Mouse (Mus musculus) midbrain, embryonic 11.5 days (tissue): ENCODE data around the gene Efna1. TPM values are rescaled to one million over a fixed set of nuclear protein-coding genes. Genes with fewer than 3 reads are reported as not detected.

Experiments
- ATAC-seq: fragments of 200-750 bp; cut with Nextera tagmentation; 2 replicates; pipeline ENCODE4 v1.8.0; 2017; ENCODE audit warnings: moderate TSS enrichment, moderate library complexity; ENCODE audit not compliant: low FRiP score
- DNase-seq: peaks from one replicate; pipeline ENCODE4 v3.0.0; 2015; ENCODE audit warnings: low spot score; ENCODE audit errors: missing footprints
- H3K27ac ChIP-seq: fragments of 300-500 bp; sonication (generic); 2 replicates; pipeline ENCODE4 v1.5.1; 2014; ENCODE audit warnings: low read depth, low read length
- H3K27me3 ChIP-seq: fragments of 300-500 bp; sonication (generic); 2 replicates; pipeline ENCODE4 v1.6.1; 2014; ENCODE audit warnings: mild to moderate bottlenecking, low read length, moderate library complexity, mixed read lengths; ENCODE audit not compliant: control insufficient read depth, insufficient read depth
- H3K36me3 ChIP-seq: fragments of 300-500 bp; sonication (generic); 2 replicates; pipeline ENCODE4 v1.6.1; 2014; ENCODE audit warnings: mild to moderate bottlenecking, low read length, moderate library complexity, mixed read lengths; ENCODE audit not compliant: control insufficient read depth, insufficient read depth
- H3K4me1 ChIP-seq: fragments of 300-500 bp; sonication (generic); 2 replicates; pipeline ENCODE4 v1.6.1; 2014; ENCODE audit warnings: low read length; ENCODE audit not compliant: control insufficient read depth, insufficient read depth
- H3K4me2 ChIP-seq: fragments of 300-500 bp; sonication (generic); 2 replicates; pipeline ENCODE4 v1.6.1; 2014; ENCODE audit warnings: mild to moderate bottlenecking, moderate library complexity
- H3K4me3 ChIP-seq: fragments of 300-500 bp; sonication (generic); 2 replicates; pipeline ENCODE4 v1.5.1; 2014; ENCODE audit warnings: low read depth, low read length
- H3K9ac ChIP-seq: fragments of 300-500 bp; sonication (generic); 2 replicates; pipeline ENCODE4 v1.6.1; 2014; ENCODE audit warnings: low read length
- H3K9me3 ChIP-seq: fragments of 300-500 bp; sonication (generic); 2 replicates; pipeline ENCODE4 v1.6.1; 2016; ENCODE audit warnings: low read length; ENCODE audit not compliant: control insufficient read depth
- WGBS: fragments of 180-500 bp; shearing (Covaris S2); extraction: QIAGEN DNeasy Blood & Tissue Kit; methylation state at CpG from one replicate; pipeline ENCODE4 v1.1.7; 2014; 5-methylcytosine and 5-hydroxymethylcytosine counted together
- polyA plus RNA-seq: library from polyadenylated mRNA; unstranded; fragments of >200 nt; fragmentation: Nextera tagmentation; extraction: Ambion mirVana; gene quantifications from 2 replicates; pipeline ENCODE4 v1.2.1, GENCODE M21; 2014

The Efna1 gene
- polyA plus RNA-seq, 1 experiment from 2014 or later, result 12.5 TPM

GRCm38 (mm10) chr3:89320581-89321182 lies 39.7 kb upstream of the Efna1 start:
- DNase-seq, result peak; percentile 95
- ATAC-seq, result peak; percentile 17
- Histone ChIP-seq H3K27me3 (peaks cover 70% of the 10 kb centered on the region), H3K36me3 (no peaks in the 10 kb centered on the region), H3K4me1 (peaks cover 47% of the 10 kb centered on the region), H3K9me3 (no peaks in the 10 kb centered on the region), H3K4me3 (peak overlapping the region; percentile 52), H3K9ac (peak overlapping the region; percentile 64), H3K4me2 (peak overlapping the region; percentile 95), H3K27ac (peak overlapping the region; percentile 59)
- 1% methylated on average over 41 of the region's 41 CpGs for WGBS

GRCm38 (mm10) chr3:89319591-89320350 lies 38.8 kb upstream of the Efna1 start:
- ATAC-seq (no peak), DNase-seq (peak; percentile 93)
- H3K9me3 ChIP-seq, result no peaks in the 10 kb centered on the region
- H3K27me3 ChIP-seq, result peaks cover 71% of the 10 kb centered on the region
- H3K4me3 ChIP-seq, result peak overlapping the region; percentile 34
- H3K36me3 ChIP-seq, result no peaks in the 10 kb centered on the region
- whole genome bisulfite sequencing, result 4% methylated on average over 58 of the region's 58 CpGs
- H3K9ac ChIP-seq, result peak overlapping the region; percentile 52
- peaks cover 56% of the 10 kb centered on the region for H3K4me1 ChIP-seq
- peak overlapping the region; percentile 95 for H3K4me2 ChIP-seq
- no peak overlapping the region; the same call in 1 of the 2 replicates for H3K27ac ChIP-seq

- Histone ChIP-seq H3K9me3 (no peaks in the 10 kb centered on the region), H3K27me3 (peaks cover 71% of the 10 kb centered on the region), H3K4me2 (peak overlapping the region; percentile 95), H3K4me3 (peak overlapping the region; percentile 34), H3K36me3 (no peaks in the 10 kb centered on the region), H3K9ac (peak overlapping the region; percentile 52; the same call in 1 of the 2 replicates), H3K27ac (no peak overlapping the region; the same call in 1 of the 2 replicates), H3K4me1 (peaks cover 56% of the 10 kb centered on the region)
- WGBS, result 8% methylated on average over 21 of the region's 21 CpGs
- DNase-seq, result no peak
- no peak for ATAC-seq
These were observed 38.1 kb upstream of the Efna1 start for GRCm38 (mm10) chr3:89318971-89319590.

GRCm38 (mm10) chr3:89318316-89318715 lies 37.4 kb upstream of the Efna1 start:
- Histone ChIP-seq H3K9me3 (no peaks in the 10 kb centered on the region), H3K4me3 (no peak overlapping the region), H3K9ac (no peak overlapping the region), H3K4me2 (no peak overlapping the region), H3K27me3 (peaks cover 71% of the 10 kb centered on the region), H3K36me3 (no peaks in the 10 kb centered on the region), H3K27ac (no peak overlapping the region), H3K4me1 (peaks cover 56% of the 10 kb centered on the region)
- DNase-seq (no peak), ATAC-seq (no peak)
- WGBS, result 71% methylated on average over 8 of the region's 8 CpGs

GRCm38 (mm10) chr3:89317246-89317645 lies 36.3 kb upstream of the Efna1 start:
- H3K27ac ChIP-seq, result no peak overlapping the region

GRCm38 (mm10) chr3:89316833-89317232 lies 35.9 kb upstream of the Efna1 start:
- Histone ChIP-seq H3K27ac (no peak overlapping the region), H3K4me1 (peaks cover 48% of the 10 kb centered on the region), H3K9me3 (no peaks in the 10 kb centered on the region), H3K27me3 (peaks cover 58% of the 10 kb centered on the region), H3K4me2 (peak overlapping the region; percentile 17; the same call in 1 of the 2 replicates), H3K4me3 (no peak overlapping the region), H3K36me3 (no peaks in the 10 kb centered on the region), H3K9ac (no peak overlapping the region)
- ATAC-seq, result peak; percentile 33
- 0% methylated on average over 4 of the region's 4 CpGs for WGBS
- peak; percentile 99 for DNase-seq

More at GRCm38 (mm10) chr3:89317246-89317645, 36.3 kb upstream of the Efna1 start:
- Histone ChIP-seq H3K4me3 (no peak overlapping the region), H3K9me3 (no peaks in the 10 kb centered on the region), H3K36me3 (no peaks in the 10 kb centered on the region), H3K4me1 (peaks cover 52% of the 10 kb centered on the region), H3K4me2 (peak overlapping the region; percentile 17; the same call in 1 of the 2 replicates), H3K9ac (no peak overlapping the region), H3K27me3 (peaks cover 62% of the 10 kb centered on the region)
- WGBS, result 47% methylated on average over 6 of the region's 6 CpGs
- ATAC-seq (no peak), DNase-seq (no peak)

- H3K4me1 ChIP-seq, result peaks cover 41% of the 10 kb centered on the region
- WGBS, result 8% methylated on average over 40 of the region's 40 CpGs
- no peak overlapping the region; the same call in 1 of the 2 replicates for H3K9ac ChIP-seq
- peaks cover 51% of the 10 kb centered on the region for H3K27me3 ChIP-seq
- H3K4me2 ChIP-seq, result peak overlapping the region; percentile 66
- H3K36me3 ChIP-seq, result no peaks in the 10 kb centered on the region
- H3K4me3 ChIP-seq, result peak overlapping the region; percentile 33
- H3K9me3 ChIP-seq, result no peaks in the 10 kb centered on the region
- DNase-seq, result peak; percentile 94
- peak; percentile 2; the same call in 1 of the 2 replicates for ATAC-seq
- H3K27ac ChIP-seq, result no peak overlapping the region
These were observed 35.2 kb upstream of the Efna1 start for GRCm38 (mm10) chr3:89315930-89316831.

- H3K4me1 ChIP-seq, result peaks cover 33% of the 10 kb centered on the region
- peak overlapping the region; percentile 66 for H3K4me2 ChIP-seq
- ATAC-seq (peak; percentile 45), DNase-seq (peak; percentile 100)
- no peaks in the 10 kb centered on the region for H3K9me3 ChIP-seq
- H3K27me3 ChIP-seq, result peaks cover 43% of the 10 kb centered on the region
- peak overlapping the region; percentile 63 for H3K9ac ChIP-seq
- 8% methylated on average over 25 of the region's 26 CpGs for WGBS
- peak overlapping the region; percentile 33 for H3K4me3 ChIP-seq
- H3K36me3 ChIP-seq, result no peaks in the 10 kb centered on the region
- H3K27ac ChIP-seq, result no peak overlapping the region
These were observed 34.4 kb upstream of the Efna1 start for GRCm38 (mm10) chr3:89315195-89315929.
